Mouse (Mus musculus): Measurements from ENCODE around the gene Irf2.

DNA sequence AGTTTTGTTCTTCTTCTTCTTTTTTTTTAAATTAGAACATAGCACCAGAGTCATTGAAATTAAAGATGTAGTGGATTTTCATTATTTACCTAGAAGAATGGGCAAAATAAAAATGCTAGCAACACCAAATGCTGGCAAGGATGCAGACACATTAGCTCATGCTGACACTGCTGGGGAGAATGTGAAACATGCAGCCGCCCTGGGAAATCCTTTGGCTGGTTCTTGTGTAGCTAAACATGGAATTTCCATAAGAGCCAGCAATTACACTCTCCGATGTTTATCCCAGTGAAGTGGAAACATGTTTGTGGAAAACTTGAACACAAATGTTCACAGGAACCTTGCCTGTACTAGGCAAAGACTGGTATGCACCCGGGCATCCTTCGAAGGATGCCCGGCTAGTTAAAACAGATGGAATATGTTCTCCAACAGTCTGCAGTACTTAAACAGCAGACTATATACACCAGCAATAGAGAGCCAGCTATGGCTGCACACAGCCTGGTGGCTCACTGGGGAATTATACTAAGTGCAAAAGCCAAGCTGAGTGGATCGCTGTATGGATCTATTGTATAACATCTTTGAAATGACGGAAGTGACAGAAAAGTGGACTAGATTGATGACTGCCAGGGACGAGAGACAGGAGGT lies 96.6 kb downstream of the Irf2 start:
- TF ChIP-seq CTCF (IDR thresholded peaks at IDR 0.05; ENCODE audit: insufficient read depth, low read depth, low read length): no peak
- no peak for TF ChIP-seq POLR2A (IDR thresholded peaks at IDR 0.05; ENCODE audit: insufficient read depth, low read depth, low read length)

Data from olfactory bulb, adult 2 months (tissue).